Mouse (Mus musculus) midbrain, embryonic 12.5 days (tissue): ENCODE measurements at regions not wholly inside any gene's neighbourhood (a gene's known extent, or its start where the extent isn't known, plus 50 kb on each side); places are given as distances from the start of the nearest gene placed in this dataset.

Experiments used
- ATAC-seq: fragments of 200-750 bp; cut with Nextera tagmentation; 2 replicates; pipeline ENCODE4 v1.8.0; 2017; ENCODE audit warnings: low read depth, moderate TSS enrichment, moderate library complexity; ENCODE audit not compliant: low FRiP score
- H3K27ac ChIP-seq: fragments of 300-500 bp; sonication (generic); replicated peaks from 2 replicates; pipeline ENCODE4 v1.5.1; 2016; ENCODE audit warnings: mild to moderate bottlenecking
- H3K27me3 ChIP-seq: fragments of 300-500 bp; sonication (generic); 2 replicates; pipeline ENCODE4 v1.6.1; 2016; ENCODE audit warnings: mild to moderate bottlenecking
- H3K36me3 ChIP-seq: fragments of 300-500 bp; sonication (generic); 2 replicates; pipeline ENCODE4 v1.6.1; 2016
- H3K4me1 ChIP-seq: fragments of 300-500 bp; sonication (generic); 2 replicates; pipeline ENCODE4 v1.6.1; 2016
- H3K4me2 ChIP-seq: fragments of 300-500 bp; sonication (generic); replicated peaks from 2 replicates; pipeline ENCODE4 v1.6.1; 2016; ENCODE audit warnings: mild to moderate bottlenecking, moderate library complexity
- H3K4me3 ChIP-seq: fragments of 300-500 bp; sonication (generic); 2 replicates; pipeline ENCODE4 v1.5.1; 2016; ENCODE audit warnings: mild to moderate bottlenecking
- H3K9ac ChIP-seq: fragments of 300-500 bp; sonication (generic); replicated peaks from 2 replicates; pipeline ENCODE4 v1.6.1; 2016; ENCODE audit warnings: mild to moderate bottlenecking, moderate library complexity
- H3K9me3 ChIP-seq: fragments of 300-500 bp; sonication (generic); 2 replicates; pipeline ENCODE4 v1.6.1; 2016; ENCODE audit warnings: mild to moderate bottlenecking
- WGBS: fragments of 180-500 bp; shearing (Covaris S2); methylation state at CpG from one replicate; pipeline ENCODE4 v1.1.7; 2016; 5-methylcytosine and 5-hydroxymethylcytosine counted together

- ATAC-seq: no peak
- Histone ChIP-seq H3K9ac (no peak overlapping the region), H3K9me3 (no peaks in the 10 kb centered on the region), H3K4me1 (no peaks in the 10 kb centered on the region), H3K27me3 (no peaks in the 10 kb centered on the region), H3K27ac (no peak overlapping the region), H3K4me2 (no peak overlapping the region), H3K4me3 (no peak overlapping the region), H3K36me3 (no peaks in the 10 kb centered on the region)
- WGBS: 55% methylated on average over 4 of the region's 4 CpGs
Measured at GRCm38 (mm10) chr7:124782816-124783215, 661.7 kb upstream of the Kdm8 start.

DNA sequence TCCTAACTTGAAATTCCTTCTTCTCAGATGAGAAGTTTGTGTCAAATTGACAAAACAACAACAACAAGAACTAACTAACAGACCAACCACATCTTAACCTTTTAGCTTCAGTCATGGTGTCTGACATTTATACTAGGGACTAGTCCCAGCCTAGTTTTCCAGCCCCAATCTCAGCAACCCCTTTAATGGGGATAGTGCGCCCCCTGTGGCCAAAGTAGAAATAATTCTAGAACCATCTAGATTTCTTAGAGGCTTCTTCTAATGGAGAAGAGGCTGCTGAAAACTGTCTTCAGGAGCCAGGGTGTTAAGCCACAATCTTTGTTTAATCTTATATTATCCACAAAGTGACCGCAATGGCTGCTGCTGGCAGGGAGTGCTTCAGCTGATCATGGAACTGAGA is 659.5 kb upstream of the Kdm8 start:
- H3K36me3 ChIP-seq: no peaks in the 10 kb centered on the region
- H3K9ac ChIP-seq: no peak overlapping the region
- no peak overlapping the region for H3K4me2 ChIP-seq
- no peak overlapping the region for H3K27ac ChIP-seq
- H3K4me1 ChIP-seq: no peaks in the 10 kb centered on the region
- WGBS: 79% methylated on average over 2 of the region's 2 CpGs
- no peaks in the 10 kb centered on the region for H3K9me3 ChIP-seq
- no peaks in the 10 kb centered on the region for H3K27me3 ChIP-seq
- H3K4me3 ChIP-seq: no peak overlapping the region
- ATAC-seq: no peak

GRCm38 (mm10) chr7:124785896-124786295 is 658.6 kb upstream of the Kdm8 start:
- H3K36me3 ChIP-seq: no peaks in the 10 kb centered on the region
- no peak overlapping the region for H3K9ac ChIP-seq
- H3K27ac ChIP-seq: no peak overlapping the region
- no peaks in the 10 kb centered on the region for H3K4me1 ChIP-seq
- no peak for ATAC-seq
- H3K9me3 ChIP-seq: no peaks in the 10 kb centered on the region
- no peak overlapping the region for H3K4me3 ChIP-seq
- WGBS: 87% methylated on average over 8 of the region's 8 CpGs
- no peak overlapping the region for H3K4me2 ChIP-seq
- H3K27me3 ChIP-seq: no peaks in the 10 kb centered on the region

- Histone ChIP-seq H3K4me2 (no peak overlapping the region), H3K36me3 (no peaks in the 10 kb centered on the region), H3K4me1 (no peaks in the 10 kb centered on the region), H3K27me3 (no peaks in the 10 kb centered on the region), H3K9ac (no peak overlapping the region), H3K4me3 (no peak overlapping the region), H3K9me3 (no peaks in the 10 kb centered on the region), H3K27ac (no peak overlapping the region)
- no peak for ATAC-seq
- WGBS: 85% methylated on average over 3 of the region's 3 CpGs
Measured at GRCm38 (mm10) chr7:124788781-124789180, 655.7 kb upstream of the Kdm8 start.

DNA sequence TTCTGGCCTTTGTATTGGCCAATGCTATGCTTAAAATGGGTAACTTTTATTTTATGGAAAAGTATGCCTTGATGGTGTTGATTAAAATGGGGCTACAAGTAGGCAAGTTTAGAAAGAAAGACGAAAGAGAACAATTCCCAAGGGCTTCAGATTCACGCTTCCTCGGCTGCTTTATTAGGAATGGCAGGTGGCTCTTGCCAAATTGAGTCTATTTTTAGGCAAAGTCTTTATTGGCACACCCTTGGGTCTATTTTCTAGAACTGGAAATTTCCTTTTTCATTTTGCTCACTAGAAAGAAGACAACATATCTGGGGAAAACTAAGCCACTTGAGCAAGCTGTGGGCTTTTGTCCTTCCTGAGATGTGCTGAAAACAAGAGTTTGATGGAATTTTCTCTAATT is 641.4 kb upstream of the Kdm8 start:
- no peak for ATAC-seq
- no peak overlapping the region for H3K4me2 ChIP-seq
- H3K9me3 ChIP-seq: no peaks in the 10 kb centered on the region
- H3K4me1 ChIP-seq: no peaks in the 10 kb centered on the region
- H3K27ac ChIP-seq: no peak overlapping the region
- H3K27me3 ChIP-seq: no peaks in the 10 kb centered on the region
- no peaks in the 10 kb centered on the region for H3K36me3 ChIP-seq
- H3K4me3 ChIP-seq: no peak overlapping the region
- 82% methylated on average over 3 of the region's 3 CpGs for WGBS
- no peak overlapping the region for H3K9ac ChIP-seq

DNA sequence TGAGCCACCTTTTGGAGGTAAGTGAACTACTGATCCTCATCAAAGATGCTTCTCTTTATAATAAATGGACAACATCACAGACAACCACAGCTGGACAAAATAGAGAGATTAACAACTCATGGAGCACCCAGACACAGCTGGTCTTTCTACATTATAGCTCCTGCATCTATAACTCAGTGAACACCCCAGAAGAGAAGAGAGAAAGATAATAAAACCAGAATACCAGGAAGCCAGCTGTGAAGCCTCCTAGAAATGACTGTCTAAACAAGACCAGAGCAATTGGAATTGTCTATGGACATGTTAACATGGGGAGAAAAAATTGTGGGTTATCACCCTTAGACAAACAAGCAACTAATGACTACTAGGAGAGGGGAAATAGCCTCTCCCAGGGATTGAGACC is 609.8 kb upstream of the Kdm8 start:
- H3K4me1 ChIP-seq: 0 out of 2 replicates have a peak, but pooled peaks cover 3% of the 10 kb centered on the region
- no peak for ATAC-seq
- H3K9me3 ChIP-seq: no peaks in the 10 kb centered on the region

DNA sequence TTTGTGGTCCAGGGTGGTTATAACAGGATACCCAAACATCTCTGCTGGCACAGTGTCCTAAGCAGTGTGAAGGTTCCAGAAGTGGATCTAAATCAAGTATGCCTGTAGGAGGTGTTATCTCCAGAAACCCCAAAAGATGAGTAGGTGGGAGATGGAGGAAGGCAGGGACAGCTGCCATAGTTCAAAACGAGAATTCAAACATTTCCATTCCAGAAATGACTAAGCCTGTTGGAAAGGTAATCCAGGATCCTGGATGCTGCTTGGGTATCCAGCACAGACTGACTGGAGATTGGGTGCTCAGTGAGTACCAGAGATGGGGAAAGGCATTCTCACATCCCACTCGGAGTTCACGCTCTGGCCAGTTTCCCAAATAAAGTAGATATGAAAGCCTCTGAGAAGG is 607.9 kb upstream of the Kdm8 start:
- Histone ChIP-seq H3K4me1 (no peaks in the 10 kb centered on the region), H3K27me3 (no peaks in the 10 kb centered on the region), H3K9me3 (no peaks in the 10 kb centered on the region), H3K4me2 (no peak overlapping the region), H3K27ac (no peak overlapping the region), H3K36me3 (no peaks in the 10 kb centered on the region), H3K9ac (no peak overlapping the region), H3K4me3 (no peak overlapping the region)
- no peak for ATAC-seq
- WGBS: 88% methylated on average over 3 of the region's 3 CpGs

More for the DNA sequence above, 609.8 kb upstream of the Kdm8 start:
- Histone ChIP-seq H3K27ac (no peak overlapping the region), H3K9ac (no peak overlapping the region), H3K4me3 (no peak overlapping the region), H3K27me3 (no peaks in the 10 kb centered on the region), H3K4me2 (no peak overlapping the region), H3K36me3 (no peaks in the 10 kb centered on the region)

DNA sequence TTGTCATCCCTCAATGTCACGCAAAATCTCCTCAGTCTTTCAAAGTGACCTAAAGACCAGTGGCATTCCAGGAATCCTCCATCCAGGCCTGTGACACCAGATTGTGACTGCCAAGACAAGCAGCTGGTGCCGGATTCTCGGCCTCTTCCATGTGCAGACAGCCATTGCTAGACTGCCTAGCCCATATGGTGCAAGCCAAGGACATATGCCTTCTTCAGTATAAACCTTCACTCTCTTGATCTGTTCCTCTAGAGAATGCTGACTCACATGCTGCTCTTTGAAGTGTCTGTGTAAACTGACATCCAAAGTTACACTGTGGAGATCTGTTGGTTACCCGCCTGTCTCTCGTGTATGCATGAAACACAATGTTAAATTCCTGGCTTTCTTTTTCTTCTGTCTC is 589.4 kb upstream of the Kdm8 start:
- no peaks in the 10 kb centered on the region for H3K27me3 ChIP-seq
- no peak overlapping the region for H3K4me3 ChIP-seq
- H3K4me2 ChIP-seq: no peak overlapping the region
- H3K4me1 ChIP-seq: no peaks in the 10 kb centered on the region
- no peak overlapping the region for H3K9ac ChIP-seq
- no peak for ATAC-seq
- H3K27ac ChIP-seq: no peak overlapping the region
- H3K9me3 ChIP-seq: no peaks in the 10 kb centered on the region
- H3K36me3 ChIP-seq: no peaks in the 10 kb centered on the region
- WGBS: 89% methylated on average over 5 of the region's 5 CpGs

DNA sequence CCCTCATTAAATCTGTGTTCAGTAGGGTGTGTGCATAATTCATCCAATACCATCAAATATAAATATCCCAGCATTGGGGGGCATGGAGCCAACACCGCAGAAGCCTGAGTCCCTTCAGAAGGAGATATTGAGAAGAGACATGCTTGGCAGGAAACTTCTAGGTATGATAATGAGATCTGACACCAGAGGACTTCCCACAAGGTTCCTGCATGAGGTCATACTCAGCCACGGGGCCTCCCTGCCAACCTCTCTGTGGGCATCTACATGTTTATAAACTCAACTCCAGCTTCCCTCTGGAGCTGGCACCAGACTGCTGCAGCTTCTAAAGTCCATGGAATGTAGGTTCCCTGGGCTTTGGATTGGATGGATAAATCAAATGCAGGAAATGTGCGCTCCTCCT is 587.4 kb upstream of the Kdm8 start:
- Histone ChIP-seq H3K9me3 (0 out of 2 replicates have a peak, but pooled peaks cover 2% of the 10 kb centered on the region), H3K27ac (no peak overlapping the region), H3K36me3 (no peaks in the 10 kb centered on the region), H3K4me3 (no peak overlapping the region), H3K27me3 (no peaks in the 10 kb centered on the region), H3K9ac (no peak overlapping the region), H3K4me2 (no peak overlapping the region), H3K4me1 (no peaks in the 10 kb centered on the region)
- ATAC-seq: no peak
- 84% methylated on average over 3 of the region's 3 CpGs for WGBS

GRCm38 (mm10) chr7:124861397-124861796 is 583.1 kb upstream of the Kdm8 start:
- H3K4me2 ChIP-seq: no peak overlapping the region
- H3K9me3 ChIP-seq: 0 out of 2 replicates have a peak, but pooled peaks cover 9% of the 10 kb centered on the region
- no peak overlapping the region for H3K4me3 ChIP-seq
- no peaks in the 10 kb centered on the region for H3K36me3 ChIP-seq
- no peaks in the 10 kb centered on the region for H3K27me3 ChIP-seq
- no peaks in the 10 kb centered on the region for H3K4me1 ChIP-seq
- no peak overlapping the region for H3K27ac ChIP-seq
- ATAC-seq: no peak
- H3K9ac ChIP-seq: no peak overlapping the region
- 88% methylated on average over 2 of the region's 2 CpGs for WGBS

DNA sequence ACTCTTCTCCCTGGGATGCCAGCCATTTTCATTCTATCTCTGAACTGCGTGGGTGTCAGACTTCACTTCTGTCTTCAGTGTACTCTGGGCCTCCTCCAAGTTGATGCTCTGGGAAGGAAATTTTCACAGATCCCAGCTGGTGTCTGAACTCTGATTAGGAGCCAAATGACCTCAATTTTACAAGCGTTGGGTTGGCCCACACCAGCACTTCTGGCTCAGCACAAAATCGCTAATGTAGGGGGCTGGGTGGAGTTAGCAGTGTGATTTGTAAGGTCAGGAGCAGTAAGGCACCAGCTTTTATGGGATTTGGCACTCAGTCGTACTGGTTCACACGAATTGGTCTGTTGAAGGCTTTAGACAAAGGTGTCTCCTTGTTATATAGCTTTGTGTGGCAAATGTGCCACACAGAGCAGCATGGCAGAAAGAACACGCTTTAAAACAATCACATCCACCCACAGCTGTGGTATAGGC is 576.3 kb upstream of the Kdm8 start:
- Histone ChIP-seq H3K4me2 (no peak overlapping the region), H3K4me1 (no peaks in the 10 kb centered on the region), H3K27ac (no peak overlapping the region), H3K27me3 (no peaks in the 10 kb centered on the region), H3K4me3 (no peak overlapping the region), H3K9me3 (no peaks in the 10 kb centered on the region), H3K36me3 (no peaks in the 10 kb centered on the region), H3K9ac (no peak overlapping the region)
- 73% methylated on average over 6 of the region's 6 CpGs for WGBS
- no peak for ATAC-seq

DNA sequence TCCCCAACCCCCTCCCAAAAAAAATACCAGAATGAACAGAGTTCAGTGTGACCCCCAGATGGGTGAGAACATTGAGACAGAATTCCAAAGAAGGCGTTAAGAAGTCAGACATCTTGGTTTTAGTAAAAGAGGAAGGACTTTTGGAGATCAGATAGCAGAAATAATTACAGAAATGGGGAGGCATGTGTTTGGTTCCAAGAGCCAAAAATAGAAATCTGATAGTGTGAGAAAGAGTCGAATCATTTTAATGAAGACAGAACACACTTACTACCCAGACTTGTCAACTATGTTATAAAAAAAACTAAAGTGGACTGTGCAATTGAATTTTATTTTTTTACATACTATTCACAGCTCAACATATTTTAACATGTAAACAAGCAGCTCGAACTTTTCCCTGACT is 575.9 kb upstream of the Kdm8 start:
- no peak overlapping the region for H3K4me3 ChIP-seq
- no peak overlapping the region for H3K4me2 ChIP-seq
- H3K36me3 ChIP-seq: no peaks in the 10 kb centered on the region
- H3K27ac ChIP-seq: no peak overlapping the region
- H3K27me3 ChIP-seq: no peaks in the 10 kb centered on the region
- no peak overlapping the region for H3K9ac ChIP-seq
- H3K4me1 ChIP-seq: no peaks in the 10 kb centered on the region
- no peak for ATAC-seq
- H3K9me3 ChIP-seq: no peaks in the 10 kb centered on the region
- whole genome bisulfite sequencing: 85% methylated on average over 3 of the region's 3 CpGs

DNA sequence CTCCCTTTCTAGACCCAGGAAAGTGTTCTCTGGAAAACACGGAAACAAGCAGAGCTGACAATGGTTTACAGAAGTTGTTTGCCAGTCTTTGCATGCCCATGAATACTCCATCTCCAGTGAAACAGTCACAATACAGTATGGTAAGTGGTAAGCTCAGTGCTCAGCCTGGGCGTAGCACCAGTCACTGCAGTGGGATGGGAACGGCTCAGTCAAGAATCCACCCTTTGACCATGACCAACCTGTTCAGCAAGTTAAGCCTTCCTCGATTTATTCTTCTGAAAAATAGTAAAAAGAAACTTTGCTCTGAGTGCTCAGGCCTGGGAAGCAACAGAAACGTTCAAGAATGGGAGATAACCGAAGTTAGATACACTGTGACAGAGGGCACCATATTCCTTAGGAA is 563.7 kb upstream of the Kdm8 start:
- H3K27me3 ChIP-seq: no peaks in the 10 kb centered on the region
- 90% methylated on average over 6 of the region's 6 CpGs for WGBS
- no peaks in the 10 kb centered on the region for H3K36me3 ChIP-seq
- no peaks in the 10 kb centered on the region for H3K4me1 ChIP-seq
- no peak for ATAC-seq
- H3K9ac ChIP-seq: no peak overlapping the region
- H3K4me2 ChIP-seq: no peak overlapping the region
- H3K4me3 ChIP-seq: no peak overlapping the region
- H3K27ac ChIP-seq: no peak overlapping the region
- H3K9me3 ChIP-seq: no peaks in the 10 kb centered on the region
